Mouse (Mus musculus): ENCODE measurements around the gene Gclc. TPM values are rescaled to one million over a fixed set of nuclear protein-coding genes. Genes with fewer than 3 reads are reported as not detected.

Gclc gene
- polyA plus RNA-seq, 1 experiment: 13.0 TPM

DNA sequence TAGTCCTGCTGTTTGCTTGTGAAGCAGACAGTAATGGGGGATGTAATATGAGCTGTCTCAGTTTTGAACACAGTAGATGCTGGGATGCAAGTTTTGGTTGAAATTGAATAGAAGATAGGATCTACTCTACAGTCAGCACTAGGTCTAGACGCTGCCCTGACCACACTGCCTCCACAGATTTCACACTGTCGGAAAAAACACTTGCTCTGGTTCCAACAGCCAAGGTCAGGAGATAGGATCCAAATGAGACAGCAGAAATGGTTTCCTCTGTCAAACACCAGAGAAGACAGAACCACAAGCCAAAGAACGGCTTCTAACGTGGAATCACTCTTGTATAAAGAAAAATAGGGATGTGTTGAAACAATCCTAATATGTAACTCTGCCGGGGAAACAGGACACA is 41.0 kb upstream of the Gclc start:
- 63% methylated on average over 5 of the region's 5 CpGs for WGBS
- Histone ChIP-seq H3K4me3 (ENCODE audit: low read depth, low read length) (no peak overlapping the region), H3K27me3 (ENCODE audit: control insufficient read depth, insufficient read depth, low read length) (no peaks in the 10 kb centered on the region), H3K27ac (ENCODE audit: insufficient read depth, low read depth, low read length) (no peak overlapping the region), H3K4me1 (ENCODE audit: control insufficient read depth, insufficient read depth, insufficient read length, low read length) (peaks cover 5% of the 10 kb centered on the region; the same call in 1 of the 2 replicates), H3K36me3 (ENCODE audit: control insufficient read depth, insufficient read depth, low read length) (no peaks in the 10 kb centered on the region)
- TF ChIP-seq CTCF (IDR thresholded peaks at IDR 0.05; ENCODE audit: extremely low read depth, insufficient read length, insufficient replicate concordance, low read depth, low read length) (no peak), POLR2A (IDR thresholded peaks at IDR 0.05; ENCODE audit: low read depth, low read length) (no peak)

DNA sequence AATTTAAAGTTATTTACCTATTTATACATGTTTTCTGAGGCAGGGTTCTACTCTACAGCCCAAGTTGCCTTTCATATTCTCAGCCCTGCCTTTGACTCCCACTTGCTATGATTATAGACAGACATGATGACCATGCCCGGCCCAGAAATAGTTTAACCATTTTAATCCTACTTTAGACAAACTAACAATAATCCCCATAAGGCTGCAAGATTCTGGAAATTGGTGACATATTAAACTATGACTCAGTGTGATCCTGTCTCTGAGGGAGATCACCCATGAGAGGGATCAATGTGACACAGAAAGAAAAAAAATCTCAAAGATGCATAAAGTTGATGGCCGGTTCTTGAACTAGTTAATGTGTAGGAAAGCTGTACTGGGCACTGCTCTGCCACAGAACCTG is 39.1 kb upstream of the Gclc start:
- peaks cover 13% of the 10 kb centered on the region; the same call in 1 of the 2 replicates for H3K4me1 ChIP-seq (ENCODE audit: control insufficient read depth, insufficient read depth, insufficient read length, low read length)
- WGBS: 93% methylated on average over 2 of the region's 2 CpGs
- H3K36me3 ChIP-seq (ENCODE audit: control insufficient read depth, insufficient read depth, low read length): no peaks in the 10 kb centered on the region
- no peaks in the 10 kb centered on the region for H3K27me3 ChIP-seq (ENCODE audit: control insufficient read depth, insufficient read depth, low read length)
- no peak for TF ChIP-seq POLR2A (IDR thresholded peaks at IDR 0.05; ENCODE audit: low read depth, low read length)
- TF ChIP-seq CTCF (IDR thresholded peaks at IDR 0.05; ENCODE audit: extremely low read depth, insufficient read length, insufficient replicate concordance, low read depth, low read length): no peak
- no peak overlapping the region for H3K4me3 ChIP-seq (ENCODE audit: low read depth, low read length)
- H3K27ac ChIP-seq (ENCODE audit: insufficient read depth, low read depth, low read length): no peak overlapping the region

- H3K27ac ChIP-seq (ENCODE audit: insufficient read depth, low read depth, low read length): no peak overlapping the region
- 69% methylated on average over 1 of the region's 1 CpGs for WGBS
- no peak overlapping the region for H3K4me3 ChIP-seq (ENCODE audit: low read depth, low read length)
- TF ChIP-seq POLR2A (IDR thresholded peaks at IDR 0.05; ENCODE audit: low read depth, low read length): no peak
- no peak for TF ChIP-seq CTCF (IDR thresholded peaks at IDR 0.05; ENCODE audit: extremely low read depth, insufficient read length, insufficient replicate concordance, low read depth, low read length)
- peaks cover 13% of the 10 kb centered on the region; the same call in 1 of the 2 replicates for H3K4me1 ChIP-seq (ENCODE audit: control insufficient read depth, insufficient read depth, insufficient read length, low read length)
- H3K36me3 ChIP-seq (ENCODE audit: control insufficient read depth, insufficient read depth, low read length): no peaks in the 10 kb centered on the region
- H3K27me3 ChIP-seq (ENCODE audit: control insufficient read depth, insufficient read depth, low read length): no peaks in the 10 kb centered on the region
Measured at GRCm38 (mm10) chr9:77716009-77716408, 38.3 kb upstream of the Gclc start.

DNA sequence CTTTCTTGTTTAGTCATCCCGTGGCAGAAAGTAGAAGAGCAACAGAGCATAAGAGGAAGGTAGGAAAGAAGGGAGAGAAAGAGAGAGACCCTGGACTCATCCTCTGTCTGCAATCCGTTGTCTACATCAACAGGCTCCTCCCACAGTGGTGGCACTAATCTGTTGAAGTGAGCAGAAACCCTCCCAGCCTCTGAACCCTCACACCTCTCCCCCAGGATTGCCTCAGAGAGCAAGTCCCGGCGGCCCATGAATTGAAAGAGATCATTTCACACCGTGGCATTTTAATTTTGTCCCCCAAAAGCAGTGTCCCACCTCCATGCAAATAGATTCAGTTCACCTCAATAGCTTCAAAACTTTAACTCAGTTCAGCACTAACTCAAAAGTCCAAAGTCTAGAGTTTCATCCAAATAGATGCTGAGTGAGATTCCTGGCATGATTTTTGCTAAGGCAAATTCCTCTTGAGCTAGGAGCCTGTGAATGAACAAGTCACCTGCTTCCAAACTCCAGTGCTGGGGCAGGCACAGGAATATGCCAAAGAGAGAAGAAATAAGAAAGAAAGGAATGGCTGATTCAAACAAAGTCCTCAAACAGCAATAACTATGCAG is 36.4 kb upstream of the Gclc start:
- TF ChIP-seq CTCF (IDR thresholded peaks at IDR 0.05; ENCODE audit: extremely low read depth, insufficient read length, insufficient replicate concordance, low read depth, low read length) (no peak), POLR2A (IDR thresholded peaks at IDR 0.05; ENCODE audit: low read depth, low read length) (no peak)
- 40% methylated on average over 5 of the region's 5 CpGs for WGBS
- H3K4me3 ChIP-seq (ENCODE audit: low read depth, low read length): no peak overlapping the region
- H3K4me1 ChIP-seq (ENCODE audit: control insufficient read depth, insufficient read depth, insufficient read length, low read length): peaks cover 16% of the 10 kb centered on the region; the same call in 1 of the 2 replicates
- H3K36me3 ChIP-seq (ENCODE audit: control insufficient read depth, insufficient read depth, low read length): no peaks in the 10 kb centered on the region
- no peak overlapping the region for H3K27ac ChIP-seq (ENCODE audit: insufficient read depth, low read depth, low read length)
- no peaks in the 10 kb centered on the region for H3K27me3 ChIP-seq (ENCODE audit: control insufficient read depth, insufficient read depth, low read length)

- Histone ChIP-seq H3K4me3 (ENCODE audit: low read depth, low read length) (no peak overlapping the region), H3K4me1 (ENCODE audit: control insufficient read depth, insufficient read depth, insufficient read length, low read length) (peaks cover 20% of the 10 kb centered on the region; the same call in 1 of the 2 replicates), H3K36me3 (ENCODE audit: control insufficient read depth, insufficient read depth, low read length) (no peaks in the 10 kb centered on the region), H3K27ac (ENCODE audit: insufficient read depth, low read depth, low read length) (peak overlapping the region; percentile 57; the same call in 1 of the 2 replicates), H3K27me3 (ENCODE audit: control insufficient read depth, insufficient read depth, low read length) (no peaks in the 10 kb centered on the region)
- TF ChIP-seq CTCF (IDR thresholded peaks at IDR 0.05; ENCODE audit: extremely low read depth, insufficient read length, insufficient replicate concordance, low read depth, low read length) (no peak), POLR2A (IDR thresholded peaks at IDR 0.05; ENCODE audit: low read depth, low read length) (no peak)
- WGBS: 30% methylated on average over 8 of the region's 8 CpGs
Measured at GRCm38 (mm10) chr9:77718816-77719411, 35.4 kb upstream of the Gclc start.

GRCm38 (mm10) chr9:77719675-77720074 is 34.7 kb upstream of the Gclc start:
- Histone ChIP-seq H3K27me3 (ENCODE audit: control insufficient read depth, insufficient read depth, low read length) (no peaks in the 10 kb centered on the region), H3K4me3 (ENCODE audit: low read depth, low read length) (no peak overlapping the region), H3K27ac (ENCODE audit: insufficient read depth, low read depth, low read length) (no peak overlapping the region), H3K4me1 (ENCODE audit: control insufficient read depth, insufficient read depth, insufficient read length, low read length) (peaks cover 19% of the 10 kb centered on the region; the same call in 1 of the 2 replicates), H3K36me3 (ENCODE audit: control insufficient read depth, insufficient read depth, low read length) (no peaks in the 10 kb centered on the region)
- 89% methylated on average over 1 of the region's 1 CpGs for WGBS
- no peak for TF ChIP-seq CTCF (IDR thresholded peaks at IDR 0.05; ENCODE audit: extremely low read depth, insufficient read length, insufficient replicate concordance, low read depth, low read length)
- TF ChIP-seq POLR2A (IDR thresholded peaks at IDR 0.05; ENCODE audit: low read depth, low read length): no peak

- Histone ChIP-seq H3K27me3 (ENCODE audit: control insufficient read depth, insufficient read depth, low read length) (no peaks in the 10 kb centered on the region), H3K4me1 (ENCODE audit: control insufficient read depth, insufficient read depth, insufficient read length, low read length) (peaks cover 19% of the 10 kb centered on the region; the same call in 1 of the 2 replicates), H3K4me3 (ENCODE audit: low read depth, low read length) (no peak overlapping the region), H3K27ac (ENCODE audit: insufficient read depth, low read depth, low read length) (peak overlapping the region; percentile 77; the same call in 1 of the 2 replicates), H3K36me3 (ENCODE audit: control insufficient read depth, insufficient read depth, low read length) (no peaks in the 10 kb centered on the region)
- WGBS: 32% methylated on average over 1 of the region's 1 CpGs
- TF ChIP-seq POLR2A (IDR thresholded peaks at IDR 0.05; ENCODE audit: low read depth, low read length) (no peak), CTCF (IDR thresholded peaks at IDR 0.05; ENCODE audit: extremely low read depth, insufficient read length, insufficient replicate concordance, low read depth, low read length) (no peak)
Measured at GRCm38 (mm10) chr9:77722381-77722780, 32.0 kb upstream of the Gclc start.

Data from small intestine, adult 2 months (tissue).